Mouse (Mus musculus): ENCODE results near the gene Gorasp1. TPM values are rescaled to one million over a fixed set of nuclear protein-coding genes. Genes with fewer than 3 reads are reported as not detected.

The Gorasp1 gene
- total and polyA plus RNA-seq, 3 experiments: 16.8 to 35.9 (median 32.2) TPM

DNA sequence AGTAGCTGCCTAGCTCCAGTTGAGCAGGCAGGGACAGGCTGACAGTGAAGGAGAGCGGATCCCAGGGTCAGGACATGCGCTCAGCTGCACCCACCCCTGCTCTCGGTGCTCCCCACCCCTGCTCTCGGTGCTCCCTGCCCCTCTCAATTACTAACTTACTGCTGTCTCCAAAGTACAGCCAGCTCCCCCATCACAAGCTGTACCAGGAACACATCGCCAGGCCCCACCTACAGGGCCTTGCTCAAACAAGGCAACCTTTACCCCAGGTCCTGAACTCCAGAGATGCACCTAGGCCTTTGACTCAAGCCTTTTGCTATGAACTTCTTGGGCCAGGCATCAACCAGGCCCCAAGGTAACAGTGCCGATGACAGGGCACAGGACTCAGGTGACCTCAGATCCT lies 3.7 kb downstream of the Gorasp1 start:
- Histone ChIP-seq H3K27me3 (ENCODE audit: control insufficient read depth, insufficient read depth, low read length) (no peaks in the 10 kb centered on the region), H3K79me2 (replicated peaks; ENCODE audit: control insufficient read depth, insufficient read depth, low read length) (no peaks in the 10 kb centered on the region), H3K4me3 (no peak overlapping the region), H3K36me3 (ENCODE audit: control insufficient read depth, insufficient read depth, low read length) (no peaks in the 10 kb centered on the region), H3K4me1 (ENCODE audit: control insufficient read depth, insufficient read depth, low read length) (peaks cover 2% of the 10 kb centered on the region; the same call in 1 of the 2 replicates), H3K27ac (no peak overlapping the region), H3K9ac (ENCODE audit: low read depth, low read length) (no peak overlapping the region)
- 94% methylated on average over 6 of the region's 6 CpGs for WGBS
- intact Hi-C loops (cut with DNase I): no loop called here
- DNase-seq: no peak
- no peak for TF ChIP-seq POLR2A (IDR thresholded peaks at IDR 0.05; ENCODE audit: insufficient read depth, low read depth, low read length)
- no peak for TF ChIP-seq EP300 (IDR thresholded peaks at IDR 0.05; ENCODE audit: insufficient read depth, low read depth, low read length)
- TF ChIP-seq CTCF (IDR thresholded peaks at IDR 0.05): no peak

DNA sequence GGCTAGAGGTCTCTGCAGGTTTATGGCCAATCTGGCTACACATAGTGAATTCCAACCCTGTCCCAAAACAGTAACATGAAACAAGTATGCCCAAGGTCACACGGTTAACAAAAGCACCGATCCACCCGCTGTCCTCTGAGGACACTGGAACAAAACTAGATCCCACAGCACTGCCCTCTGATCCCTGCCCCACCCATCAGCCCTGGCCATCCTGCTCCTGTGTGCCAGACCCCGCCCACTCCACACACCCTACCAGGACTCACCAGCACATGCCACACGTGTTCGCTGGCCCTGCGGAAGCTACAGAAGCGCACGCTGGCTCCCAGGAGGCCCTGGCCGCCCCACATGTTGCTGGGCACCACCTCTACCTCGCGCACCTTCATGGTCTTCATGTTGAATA lies 5.0 kb downstream of the Gorasp1 start:
- WGBS: 69% methylated on average over 12 of the region's 12 CpGs
- no peaks in the 10 kb centered on the region for H3K36me3 ChIP-seq (ENCODE audit: control insufficient read depth, insufficient read depth, low read length)

DNA sequence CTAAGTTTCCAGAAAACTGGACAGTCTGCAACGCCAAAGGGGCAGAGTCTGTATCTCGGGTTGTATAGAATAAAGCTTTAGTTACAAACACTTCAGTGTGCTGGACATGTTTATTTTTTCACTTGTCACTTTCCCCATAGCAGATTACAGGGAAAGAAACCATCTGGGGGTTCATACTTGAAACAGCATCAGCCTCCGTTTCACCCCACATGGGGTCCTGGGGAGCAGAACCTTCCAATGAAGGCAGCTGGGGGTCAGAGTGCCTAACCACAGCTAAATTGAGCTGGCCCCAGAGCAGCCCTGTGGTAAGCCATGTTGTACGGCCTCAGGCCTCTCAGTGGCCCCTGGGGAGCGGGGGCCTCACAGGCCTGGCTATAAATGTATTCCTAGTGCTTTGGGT lies 10.9 kb downstream of the Gorasp1 start:
- no peaks in the 10 kb centered on the region for H3K36me3 ChIP-seq (ENCODE audit: control insufficient read depth, insufficient read depth, low read length)
- intact Hi-C loops (cut with DNase I): no loop called here
- no peak overlapping the region for H3K9ac ChIP-seq (ENCODE audit: low read depth, low read length)
- no peak for DNase-seq
- no peaks in the 10 kb centered on the region for H3K79me2 ChIP-seq (replicated peaks; ENCODE audit: control insufficient read depth, insufficient read depth, low read length)
- H3K4me1 ChIP-seq (ENCODE audit: control insufficient read depth, insufficient read depth, low read length): no peaks in the 10 kb centered on the region
- H3K4me3 ChIP-seq: no peak overlapping the region
- WGBS: 83% methylated on average over 5 of the region's 5 CpGs
- TF ChIP-seq POLR2A (IDR thresholded peaks at IDR 0.05; ENCODE audit: insufficient read depth, low read depth, low read length) (no peak), EP300 (IDR thresholded peaks at IDR 0.05; ENCODE audit: insufficient read depth, low read depth, low read length) (no peak), CTCF (IDR thresholded peaks at IDR 0.05) (no peak)
- no peak overlapping the region for H3K27ac ChIP-seq
- no peaks in the 10 kb centered on the region for H3K27me3 ChIP-seq (ENCODE audit: control insufficient read depth, insufficient read depth, low read length)

More for the DNA sequence above, 5.0 kb downstream of the Gorasp1 start:
- Histone ChIP-seq H3K4me1 (ENCODE audit: control insufficient read depth, insufficient read depth, low read length) (peaks cover 2% of the 10 kb centered on the region; the same call in 1 of the 2 replicates), H3K27me3 (ENCODE audit: control insufficient read depth, insufficient read depth, low read length) (no peaks in the 10 kb centered on the region), H3K79me2 (replicated peaks; ENCODE audit: control insufficient read depth, insufficient read depth, low read length) (no peaks in the 10 kb centered on the region), H3K4me3 (no peak overlapping the region), H3K9ac (ENCODE audit: low read depth, low read length) (no peak overlapping the region), H3K27ac (no peak overlapping the region)
- DNase-seq: peak in 1 of 2 experiments; percentile 30
- no peak for TF ChIP-seq POLR2A (IDR thresholded peaks at IDR 0.05; ENCODE audit: insufficient read depth, low read depth, low read length)
- intact Hi-C loops (cut with DNase I): no loop called here

DNA sequence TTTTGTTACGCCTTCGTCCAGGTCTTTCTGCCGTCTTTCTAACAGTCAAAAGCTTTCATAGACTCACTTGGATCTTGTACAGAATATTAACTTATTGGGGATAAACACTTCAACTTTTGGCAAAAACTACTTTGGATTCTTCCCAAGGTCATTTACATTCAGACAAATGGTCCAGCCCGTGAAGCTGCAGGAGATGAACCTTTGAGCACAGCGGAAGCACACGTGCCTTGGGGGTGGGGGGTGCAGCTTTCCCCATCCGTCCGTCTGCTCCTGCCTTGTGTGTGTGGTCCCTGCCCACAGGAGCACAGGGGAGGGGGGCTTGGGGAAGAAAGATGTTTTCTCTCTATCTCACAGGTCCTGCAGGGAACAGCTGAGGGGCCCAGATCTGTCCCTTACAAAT lies 11.6 kb downstream of the Gorasp1 start:
- no peak overlapping the region for H3K4me3 ChIP-seq
- intact Hi-C loops (cut with DNase I): no loop called here
- H3K4me1 ChIP-seq (ENCODE audit: control insufficient read depth, insufficient read depth, low read length): no peaks in the 10 kb centered on the region
- no peaks in the 10 kb centered on the region for H3K79me2 ChIP-seq (replicated peaks; ENCODE audit: control insufficient read depth, insufficient read depth, low read length)
- no peak overlapping the region for H3K27ac ChIP-seq
- DNase-seq: no peak
- TF ChIP-seq POLR2A (IDR thresholded peaks at IDR 0.05; ENCODE audit: insufficient read depth, low read depth, low read length) (no peak), CTCF (IDR thresholded peaks at IDR 0.05) (no peak)
- H3K27me3 ChIP-seq (ENCODE audit: control insufficient read depth, insufficient read depth, low read length): no peaks in the 10 kb centered on the region
- 82% methylated on average over 8 of the region's 8 CpGs for WGBS
- H3K9ac ChIP-seq (ENCODE audit: low read depth, low read length): no peak overlapping the region
- H3K36me3 ChIP-seq (ENCODE audit: control insufficient read depth, insufficient read depth, low read length): no peaks in the 10 kb centered on the region

DNA sequence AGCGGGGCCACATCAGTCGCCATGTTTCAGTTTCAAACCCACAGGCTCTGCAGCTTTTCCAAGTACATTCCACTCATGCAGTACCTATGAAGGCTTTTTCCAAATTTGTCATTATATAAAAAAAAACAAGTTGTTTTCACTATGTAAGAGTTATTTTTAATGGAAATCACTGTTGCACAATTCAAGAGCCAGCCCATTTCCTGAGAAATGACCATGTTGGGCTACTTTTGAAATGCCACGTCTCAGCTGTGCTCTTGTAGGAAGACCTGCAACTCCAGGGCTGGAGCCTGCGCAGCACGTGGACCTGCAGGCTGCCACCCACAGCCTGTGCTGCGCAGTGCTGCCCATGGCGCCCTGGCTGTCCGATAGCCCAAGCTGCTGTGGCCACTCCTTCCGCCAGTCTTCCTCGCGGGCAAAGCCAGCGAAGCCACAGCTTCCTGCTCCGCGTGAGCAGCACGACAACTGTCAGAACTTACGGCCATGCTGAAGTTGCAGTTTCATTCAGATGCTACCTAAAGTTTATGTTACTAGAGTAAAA lies 12.2 kb downstream of the Gorasp1 start:
- DNase-seq: peak in 1 of 2 experiments; percentile 40
- Histone ChIP-seq H3K79me2 (replicated peaks; ENCODE audit: control insufficient read depth, insufficient read depth, low read length) (no peaks in the 10 kb centered on the region), H3K4me3 (no peak overlapping the region), H3K27ac (no peak overlapping the region), H3K27me3 (ENCODE audit: control insufficient read depth, insufficient read depth, low read length) (no peaks in the 10 kb centered on the region), H3K9ac (ENCODE audit: low read depth, low read length) (no peak overlapping the region), H3K36me3 (ENCODE audit: control insufficient read depth, insufficient read depth, low read length) (no peaks in the 10 kb centered on the region), H3K4me1 (ENCODE audit: control insufficient read depth, insufficient read depth, low read length) (no peaks in the 10 kb centered on the region)
- intact Hi-C loops (cut with DNase I): no loop called here
- TF ChIP-seq EP300 (IDR thresholded peaks at IDR 0.05; ENCODE audit: insufficient read depth, low read depth, low read length): no peak
- TF ChIP-seq POLR2A (IDR thresholded peaks at IDR 0.05; ENCODE audit: insufficient read depth, low read depth, low read length): no peak
- TF ChIP-seq CTCF (IDR thresholded peaks at IDR 0.05): no peak
- WGBS: 88% methylated on average over 16 of the region's 16 CpGs

DNA sequence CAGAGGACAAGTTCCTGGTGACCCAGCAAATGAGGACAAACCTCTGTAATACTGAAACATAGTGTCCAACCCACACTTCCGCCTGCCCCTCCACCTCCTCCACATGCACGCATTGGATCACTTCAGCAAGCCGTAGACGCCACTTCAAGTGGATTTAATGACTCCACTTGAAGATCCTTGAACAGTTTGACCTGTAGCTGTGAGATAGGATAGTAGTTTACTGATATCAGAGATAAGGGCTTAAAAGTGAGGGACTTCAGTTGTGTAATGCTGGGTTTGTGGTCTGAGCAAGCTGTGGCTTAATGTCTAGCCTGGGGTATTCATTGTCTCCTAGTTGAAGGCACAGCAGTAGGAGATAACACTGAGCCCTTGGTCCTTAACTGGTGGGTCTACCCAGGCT lies 13.9 kb downstream of the Gorasp1 start:
- Histone ChIP-seq H3K79me2 (replicated peaks; ENCODE audit: control insufficient read depth, insufficient read depth, low read length) (no peaks in the 10 kb centered on the region), H3K4me3 (no peak overlapping the region), H3K4me1 (ENCODE audit: control insufficient read depth, insufficient read depth, low read length) (no peaks in the 10 kb centered on the region), H3K9ac (ENCODE audit: low read depth, low read length) (no peak overlapping the region), H3K27me3 (ENCODE audit: control insufficient read depth, insufficient read depth, low read length) (no peaks in the 10 kb centered on the region), H3K27ac (no peak overlapping the region), H3K36me3 (ENCODE audit: control insufficient read depth, insufficient read depth, low read length) (no peaks in the 10 kb centered on the region)
- DNase-seq: no peak
- intact Hi-C loops (cut with DNase I): no loop called here
- WGBS: 79% methylated on average over 4 of the region's 4 CpGs
- TF ChIP-seq EP300 (IDR thresholded peaks at IDR 0.05; ENCODE audit: insufficient read depth, low read depth, low read length) (no peak), POLR2A (IDR thresholded peaks at IDR 0.05; ENCODE audit: insufficient read depth, low read depth, low read length) (no peak), CTCF (IDR thresholded peaks at IDR 0.05) (no peak)

Data from heart, adult 2 months (tissue).